Mouse (Mus musculus) liver, embryonic 14.5 days (tissue): ENCODE results near the gene Nrxn2.

Experiments
- CTCF ChIP-seq: IDR thresholded peaks from 2 replicates; pipeline ENCODE4 v1.5.1; 2016; ENCODE audit warnings: antibody characterized with exemption, low read depth, control low read depth
- EP300 ChIP-seq: IDR thresholded peaks from 2 replicates; pipeline ENCODE4 v1.6.1; 2016; ENCODE audit warnings: antibody characterized with exemption, low read depth

- TF ChIP-seq CTCF = no peak
- no peak for TF ChIP-seq EP300
Measured at GRCm38 (mm10) chr19:6549566-6549965, 131.0 kb downstream of the Nrxn2 start.
